Mouse (Mus musculus): ENCODE data around the gene Rin2. TPM values are rescaled to one million over a fixed set of nuclear protein-coding genes. Genes with fewer than 3 reads are reported as not detected.

Gene Rin2
- polyA plus RNA-seq, 1 experiment: 12.0 TPM

GRCm38 (mm10) chr2:145822013-145822782, 147.2 kb downstream of the Rin2 start:
- DNase-seq (ENCODE audit: low read depth): no peak

DNA sequence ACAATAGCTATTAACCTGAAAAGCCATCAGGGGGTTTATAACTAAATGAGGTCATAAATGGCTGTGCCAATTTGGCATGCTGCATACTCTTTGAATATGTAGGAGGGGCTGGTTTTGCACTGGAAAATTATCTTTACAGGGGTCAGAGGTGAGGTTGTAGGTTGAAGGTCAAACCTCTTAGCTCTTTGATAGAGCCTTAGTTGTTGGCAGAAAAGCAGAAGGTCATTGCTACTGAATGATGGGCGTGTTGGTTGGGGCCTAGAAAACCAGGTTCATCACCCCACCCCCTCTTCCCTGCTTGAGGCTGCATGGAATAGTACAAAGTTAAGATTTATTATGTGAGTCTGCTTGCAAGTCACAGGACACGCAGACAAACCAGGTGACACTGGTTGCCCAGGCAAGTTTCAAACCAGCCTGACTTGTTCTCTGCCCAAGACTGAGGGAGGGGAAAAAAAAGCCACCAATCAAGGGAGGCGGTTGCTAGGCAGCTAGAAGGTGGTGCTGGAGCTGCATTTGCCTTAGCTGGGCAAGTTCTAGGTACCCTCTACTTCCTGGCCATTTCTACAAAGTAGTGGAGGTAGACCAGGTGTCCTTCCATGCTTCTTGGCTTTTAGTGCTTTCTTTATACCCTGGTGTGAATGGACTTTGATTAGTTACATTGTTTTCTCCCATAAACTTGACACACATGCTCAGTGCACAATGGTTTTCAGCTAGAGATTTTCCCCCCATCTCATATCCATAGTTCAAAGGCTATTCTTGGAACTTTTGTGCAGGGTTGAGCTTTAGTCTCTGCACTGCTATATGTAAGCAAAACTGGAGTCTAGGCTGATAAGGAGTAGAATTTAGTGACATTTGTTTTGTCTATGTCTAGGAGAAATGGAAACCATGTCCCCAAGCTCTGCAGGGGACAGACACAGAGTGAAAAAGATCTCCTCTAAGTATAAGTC, 148.0 kb downstream of the Rin2 start:
- TF ChIP-seq POLR2A (IDR thresholded peaks at IDR 0.05; ENCODE audit: borderline replicate concordance, extremely low read depth, insufficient read depth, insufficient read length, poor library complexity, severe bottlenecking): no peak
- no peak for TF ChIP-seq CTCF (IDR thresholded peaks at IDR 0.05; ENCODE audit: borderline replicate concordance, extremely low read depth, insufficient read depth, insufficient read length)
- DNase-seq (ENCODE audit: low read depth): no peak

More at GRCm38 (mm10) chr2:145822013-145822782, 147.2 kb downstream of the Rin2 start:
- no peak for TF ChIP-seq POLR2A (IDR thresholded peaks at IDR 0.05; ENCODE audit: borderline replicate concordance, extremely low read depth, insufficient read depth, insufficient read length, poor library complexity, severe bottlenecking)
- no peak for TF ChIP-seq CTCF (IDR thresholded peaks at IDR 0.05; ENCODE audit: borderline replicate concordance, extremely low read depth, insufficient read depth, insufficient read length)

GRCm38 (mm10) chr2:145824749-145825148, 149.7 kb downstream of the Rin2 start:
- TF ChIP-seq POLR2A (IDR thresholded peaks at IDR 0.05; ENCODE audit: borderline replicate concordance, extremely low read depth, insufficient read depth, insufficient read length, poor library complexity, severe bottlenecking) (no peak), CTCF (IDR thresholded peaks at IDR 0.05; ENCODE audit: borderline replicate concordance, extremely low read depth, insufficient read depth, insufficient read length) (no peak)
- no peak for DNase-seq (ENCODE audit: low read depth)

GRCm38 (mm10) chr2:145825221-145825620, 150.2 kb downstream of the Rin2 start:
- no peak for DNase-seq (ENCODE audit: low read depth)
- no peak for TF ChIP-seq POLR2A (IDR thresholded peaks at IDR 0.05; ENCODE audit: borderline replicate concordance, extremely low read depth, insufficient read depth, insufficient read length, poor library complexity, severe bottlenecking)
- no peak for TF ChIP-seq CTCF (IDR thresholded peaks at IDR 0.05; ENCODE audit: borderline replicate concordance, extremely low read depth, insufficient read depth, insufficient read length)

GRCm38 (mm10) chr2:145827930-145828329, 152.9 kb downstream of the Rin2 start:
- TF ChIP-seq POLR2A (IDR thresholded peaks at IDR 0.05; ENCODE audit: borderline replicate concordance, extremely low read depth, insufficient read depth, insufficient read length, poor library complexity, severe bottlenecking) (no peak), CTCF (IDR thresholded peaks at IDR 0.05; ENCODE audit: borderline replicate concordance, extremely low read depth, insufficient read depth, insufficient read length) (no peak)

GRCm38 (mm10) chr2:145828603-145829002, 153.6 kb downstream of the Rin2 start:
- TF ChIP-seq POLR2A (IDR thresholded peaks at IDR 0.05; ENCODE audit: borderline replicate concordance, extremely low read depth, insufficient read depth, insufficient read length, poor library complexity, severe bottlenecking): no peak
- TF ChIP-seq CTCF (IDR thresholded peaks at IDR 0.05; ENCODE audit: borderline replicate concordance, extremely low read depth, insufficient read depth, insufficient read length): no peak
- no peak for DNase-seq (ENCODE audit: low read depth)

More at GRCm38 (mm10) chr2:145827930-145828329, 152.9 kb downstream of the Rin2 start:
- no peak for DNase-seq (ENCODE audit: low read depth)

DNA sequence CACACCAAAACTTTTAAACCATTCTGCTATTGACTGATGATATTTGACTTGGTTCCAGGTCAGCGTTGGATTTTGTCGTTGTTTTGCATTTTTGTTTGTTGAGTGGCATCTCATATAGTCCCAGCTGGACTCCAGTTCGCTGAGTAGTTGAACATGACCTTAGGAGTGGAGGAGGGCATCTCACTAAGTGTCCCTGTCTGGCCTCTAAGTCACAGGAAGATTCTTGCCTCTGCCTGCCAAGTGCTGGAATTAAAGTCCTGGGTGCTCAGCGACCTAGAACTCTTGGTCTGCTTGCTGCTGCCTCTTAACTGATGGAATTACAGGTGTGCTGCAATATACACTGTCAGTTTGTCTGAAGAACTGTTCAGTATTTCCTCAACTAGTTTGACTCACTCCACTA, 154.2 kb downstream of the Rin2 start:
- no peak for DNase-seq (ENCODE audit: low read depth)
- TF ChIP-seq CTCF (IDR thresholded peaks at IDR 0.05; ENCODE audit: borderline replicate concordance, extremely low read depth, insufficient read depth, insufficient read length) (no peak), POLR2A (IDR thresholded peaks at IDR 0.05; ENCODE audit: borderline replicate concordance, extremely low read depth, insufficient read depth, insufficient read length, poor library complexity, severe bottlenecking) (no peak)

DNA sequence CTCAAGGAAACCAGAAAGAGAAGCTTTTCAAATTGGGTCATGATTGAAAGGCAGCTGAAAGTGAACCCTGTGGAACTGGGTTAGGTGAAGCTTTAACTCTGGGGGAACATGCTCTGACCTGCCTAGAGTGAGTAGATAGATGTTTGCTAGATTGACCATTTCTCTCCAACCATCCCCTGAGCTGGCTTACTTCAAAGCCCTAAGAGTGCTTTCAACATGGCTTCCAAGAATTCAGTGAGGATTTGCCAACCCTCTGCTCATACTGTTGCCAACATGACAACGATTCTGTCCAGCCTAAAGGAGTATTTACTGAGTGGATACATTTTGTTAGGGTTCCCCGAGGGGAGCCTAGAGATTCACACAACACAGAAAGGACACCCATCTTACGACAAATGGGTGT, 155.4 kb downstream of the Rin2 start:
- TF ChIP-seq CTCF (IDR thresholded peaks at IDR 0.05; ENCODE audit: borderline replicate concordance, extremely low read depth, insufficient read depth, insufficient read length) (no peak), POLR2A (IDR thresholded peaks at IDR 0.05; ENCODE audit: borderline replicate concordance, extremely low read depth, insufficient read depth, insufficient read length, poor library complexity, severe bottlenecking) (no peak)
- DNase-seq (ENCODE audit: low read depth): no peak

GRCm38 (mm10) chr2:145831949-145832835, 157.2 kb downstream of the Rin2 start:
- TF ChIP-seq POLR2A (IDR thresholded peaks at IDR 0.05; ENCODE audit: borderline replicate concordance, extremely low read depth, insufficient read depth, insufficient read length, poor library complexity, severe bottlenecking) (no peak), CTCF (IDR thresholded peaks at IDR 0.05; ENCODE audit: borderline replicate concordance, extremely low read depth, insufficient read depth, insufficient read length) (no peak)
- peak; percentile 95 for DNase-seq (ENCODE audit: low read depth)

GRCm38 (mm10) chr2:145832836-145833221, 157.8 kb downstream of the Rin2 start:
- TF ChIP-seq CTCF (IDR thresholded peaks at IDR 0.05; ENCODE audit: borderline replicate concordance, extremely low read depth, insufficient read depth, insufficient read length): no peak
- TF ChIP-seq POLR2A (IDR thresholded peaks at IDR 0.05; ENCODE audit: borderline replicate concordance, extremely low read depth, insufficient read depth, insufficient read length, poor library complexity, severe bottlenecking): no peak
- no peak for DNase-seq (ENCODE audit: low read depth)
